Mouse (Mus musculus) heart, embryonic 10.5 days (tissue): ENCODE results near the gene Zdhhc14. TPM values are rescaled to one million over a fixed set of nuclear protein-coding genes. Genes with fewer than 3 reads are reported as not detected.
A peak's percentile ranks its signal among the peaks of the same experiment; 100 is the strongest.

Source experiments
- DNase-seq: peaks from one replicate; pipeline ENCODE4 v3.0.0-alpha.2; 2017; ENCODE audit warnings: low spot score
- H3K27ac ChIP-seq: fragments of 300-500 bp; sonication (generic); 2 replicates; pipeline ENCODE4 v1.5.1; 2016; ENCODE audit warnings: mild to moderate bottlenecking
- H3K27me3 ChIP-seq: fragments of 300-500 bp; sonication (generic); 2 replicates; pipeline ENCODE4 v1.6.1; 2016; ENCODE audit warnings: mild to moderate bottlenecking; ENCODE audit not compliant: poor library complexity, insufficient read depth, severe bottlenecking
- H3K36me3 ChIP-seq: fragments of 300-500 bp; sonication (generic); 2 replicates; pipeline ENCODE4 v1.6.1; 2016; ENCODE audit warnings: mild to moderate bottlenecking, moderate library complexity
- H3K4me1 ChIP-seq: fragments of 300-500 bp; sonication (generic); 2 replicates; pipeline ENCODE4 v1.6.1; 2016; ENCODE audit warnings: mild to moderate bottlenecking
- H3K4me3 ChIP-seq: fragments of 300-500 bp; sonication (generic); 2 replicates; pipeline ENCODE4 v1.5.1; 2016; ENCODE audit warnings: mild to moderate bottlenecking, moderate library complexity
- H3K9me3 ChIP-seq: fragments of 300-500 bp; sonication (generic); 2 replicates; pipeline ENCODE4 v1.6.1; 2016; ENCODE audit warnings: mild to moderate bottlenecking, moderate library complexity
- WGBS: fragments of 180-500 bp; shearing (Covaris S2); methylation state at CpG from one replicate; pipeline ENCODE4 v1.1.7; 2016; 5-methylcytosine and 5-hydroxymethylcytosine counted together
- polyA plus RNA-seq: library from polyadenylated mRNA; unstranded; fragments of >200 nt; fragmentation: Nextera tagmentation; extraction: Ambion mirVana; gene quantifications from 2 replicates; pipeline ENCODE4 v1.2.1, GENCODE M21; 2016

Gene Zdhhc14
- polyA plus RNA-seq, 1 experiment from 2014 or later: 1.6 TPM

DNA sequence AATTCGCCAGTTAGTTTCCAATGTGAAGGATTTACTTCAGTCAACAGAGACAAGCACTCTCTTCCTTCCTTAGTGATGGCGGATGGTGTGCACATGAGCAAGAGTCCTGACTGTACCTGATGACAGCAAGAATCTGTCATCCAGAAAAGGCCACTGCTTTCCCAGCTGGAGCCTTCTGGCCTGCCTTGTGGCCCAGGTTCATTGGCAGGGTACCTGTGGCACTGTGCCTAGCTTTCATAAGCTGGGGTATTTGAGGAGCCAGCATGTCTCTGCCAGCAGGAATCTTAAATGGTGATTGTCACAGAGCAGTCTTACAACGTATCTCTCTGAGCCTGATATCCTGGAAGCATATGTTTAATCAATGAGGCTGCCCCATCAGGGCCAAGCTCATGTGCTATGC lies 258.7 kb downstream of the Zdhhc14 start:
- WGBS: 78% methylated on average over 3 of the region's 3 CpGs

DNA sequence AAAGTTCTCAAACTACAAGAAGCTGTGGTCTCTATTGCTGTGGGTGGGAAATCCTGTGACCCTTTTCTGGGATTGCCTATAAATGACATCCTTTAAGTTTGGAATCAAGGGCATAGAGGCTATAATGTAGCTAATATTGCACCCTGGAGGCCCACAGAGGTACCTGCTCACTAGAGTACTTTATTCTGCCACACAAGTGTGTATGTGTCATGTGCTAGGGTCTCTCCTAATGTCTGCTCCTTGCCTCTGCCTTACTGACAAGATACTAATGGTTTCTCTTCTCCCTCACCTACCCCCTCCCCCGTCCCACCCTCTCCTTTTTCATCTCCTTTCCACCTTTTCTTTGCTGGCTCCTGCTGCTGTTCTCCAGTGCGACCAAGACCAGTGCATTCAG lies 260.0 kb downstream of the Zdhhc14 start:
- 37% methylated on average over 2 of the region's 2 CpGs for WGBS
- H3K4me1 ChIP-seq: peaks cover 5% of the 10 kb centered on the region
- no peak for DNase-seq
- peak overlapping the region; percentile 67; the same call in 1 of the 2 replicates for H3K27ac ChIP-seq
- H3K27me3 ChIP-seq: peaks cover 8% of the 10 kb centered on the region; the same call in 1 of the 2 replicates
- peak overlapping the region; percentile 64 for H3K4me3 ChIP-seq
- no peaks in the 10 kb centered on the region for H3K9me3 ChIP-seq
- H3K36me3 ChIP-seq: no peaks in the 10 kb centered on the region

More for the DNA sequence above, 258.7 kb downstream of the Zdhhc14 start:
- Histone ChIP-seq H3K4me3 (no peak overlapping the region), H3K36me3 (no peaks in the 10 kb centered on the region), H3K27me3 (peaks cover 8% of the 10 kb centered on the region; the same call in 1 of the 2 replicates), H3K9me3 (no peaks in the 10 kb centered on the region), H3K4me1 (peaks cover 5% of the 10 kb centered on the region), H3K27ac (no peak overlapping the region)
- DNase-seq: no peak

DNA sequence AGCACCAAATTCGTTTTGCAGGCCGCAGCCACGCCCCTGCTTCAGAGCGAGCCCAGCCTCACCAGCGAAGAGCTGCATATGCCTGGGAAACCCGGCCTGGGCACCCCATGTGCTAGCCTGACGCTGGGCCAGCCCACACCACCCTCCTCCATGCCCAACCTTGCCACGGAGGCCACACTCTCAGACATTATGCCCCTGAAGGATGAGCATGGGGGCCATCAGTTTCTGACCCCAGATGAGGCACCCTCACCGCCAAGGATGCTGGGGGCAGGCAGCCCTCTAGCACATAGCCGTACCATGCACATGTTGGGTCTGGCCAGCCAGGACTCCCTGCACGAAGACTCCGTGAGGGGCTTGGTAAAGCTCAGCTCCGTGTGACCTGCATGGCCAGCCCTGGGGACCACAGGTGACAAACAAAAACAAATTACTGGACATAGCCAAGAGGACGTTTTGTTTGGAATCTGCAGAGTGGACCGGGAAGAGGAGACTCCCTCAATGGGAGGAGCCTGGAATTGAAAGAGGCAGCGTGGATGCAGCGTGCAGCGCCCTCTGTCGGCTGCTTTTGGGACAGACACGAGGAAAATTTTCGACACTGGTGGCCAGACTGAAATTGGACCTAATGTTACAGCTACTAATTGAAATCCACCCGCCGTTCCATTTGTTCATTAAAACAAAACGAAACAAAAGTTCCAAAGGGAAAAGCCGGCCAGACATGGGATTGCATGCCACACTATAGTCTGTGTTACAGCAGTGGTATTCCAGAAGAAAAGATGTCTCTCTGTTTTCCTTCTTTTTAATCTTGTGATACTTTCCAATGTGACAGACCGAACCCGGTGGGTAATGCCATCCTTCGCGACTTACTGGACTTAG lies 260.6 kb downstream of the Zdhhc14 start:
- Histone ChIP-seq H3K27me3 (peaks cover 8% of the 10 kb centered on the region; the same call in 1 of the 2 replicates), H3K27ac (peak overlapping the region; percentile 67), H3K36me3 (no peaks in the 10 kb centered on the region), H3K9me3 (no peaks in the 10 kb centered on the region), H3K4me3 (peak overlapping the region; percentile 64), H3K4me1 (peaks cover 5% of the 10 kb centered on the region)
- 12% methylated on average over 29 of the region's 29 CpGs for WGBS
- peak; percentile 83 for DNase-seq

DNA sequence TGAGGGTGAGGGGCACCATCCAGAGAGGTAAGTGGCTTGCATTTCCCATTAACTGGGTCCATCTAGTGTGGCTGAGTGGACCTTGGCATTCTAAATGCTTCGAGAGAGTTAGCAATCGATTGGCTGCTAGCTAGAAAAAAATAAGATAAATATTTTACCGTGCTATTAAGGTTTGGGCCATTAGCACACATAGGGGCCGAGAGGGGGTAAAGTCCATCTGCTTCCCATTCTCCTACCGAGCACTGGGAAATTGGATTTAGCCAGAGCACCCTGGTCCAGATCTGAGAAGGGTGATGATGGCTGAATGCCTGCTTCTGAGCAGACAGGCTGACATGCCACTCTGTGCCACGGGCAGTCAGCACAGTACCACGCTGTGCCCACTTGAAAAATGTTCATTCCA lies 263.1 kb downstream of the Zdhhc14 start:
- DNase-seq: no peak
- peaks cover 5% of the 10 kb centered on the region for H3K4me1 ChIP-seq
- H3K27ac ChIP-seq: no peak overlapping the region
- peaks cover 7% of the 10 kb centered on the region; the same call in 1 of the 2 replicates for H3K27me3 ChIP-seq
- H3K9me3 ChIP-seq: no peaks in the 10 kb centered on the region
- H3K36me3 ChIP-seq: no peaks in the 10 kb centered on the region
- WGBS: 78% methylated on average over 7 of the region's 7 CpGs
- no peak overlapping the region for H3K4me3 ChIP-seq

DNA sequence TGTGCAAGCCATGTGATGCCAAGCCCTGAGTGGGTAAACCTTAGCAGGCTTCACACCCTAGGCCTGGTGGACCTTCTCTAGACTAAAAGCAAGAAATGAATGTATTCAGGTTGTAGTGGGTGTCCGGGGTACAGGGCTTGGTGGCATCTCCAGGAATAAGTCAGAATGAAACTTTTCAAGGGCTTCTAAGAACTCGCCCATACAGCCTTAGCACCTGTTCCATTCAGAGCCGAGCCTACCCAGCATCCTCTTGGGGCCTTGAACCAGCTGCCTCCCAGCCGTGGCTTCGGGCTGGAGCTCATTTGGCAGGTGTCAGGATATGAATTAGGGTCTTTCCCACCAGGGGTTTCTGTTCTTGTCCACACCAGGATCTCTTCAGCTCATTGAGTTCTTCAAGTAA lies 263.7 kb downstream of the Zdhhc14 start:
- H3K36me3 ChIP-seq: no peaks in the 10 kb centered on the region
- H3K27me3 ChIP-seq: peaks cover 3% of the 10 kb centered on the region; the same call in 1 of the 2 replicates
- peaks cover 5% of the 10 kb centered on the region for H3K4me1 ChIP-seq
- WGBS: 77% methylated on average over 5 of the region's 5 CpGs
- no peak overlapping the region for H3K4me3 ChIP-seq
- H3K27ac ChIP-seq: no peak overlapping the region
- no peaks in the 10 kb centered on the region for H3K9me3 ChIP-seq
- DNase-seq: no peak

DNA sequence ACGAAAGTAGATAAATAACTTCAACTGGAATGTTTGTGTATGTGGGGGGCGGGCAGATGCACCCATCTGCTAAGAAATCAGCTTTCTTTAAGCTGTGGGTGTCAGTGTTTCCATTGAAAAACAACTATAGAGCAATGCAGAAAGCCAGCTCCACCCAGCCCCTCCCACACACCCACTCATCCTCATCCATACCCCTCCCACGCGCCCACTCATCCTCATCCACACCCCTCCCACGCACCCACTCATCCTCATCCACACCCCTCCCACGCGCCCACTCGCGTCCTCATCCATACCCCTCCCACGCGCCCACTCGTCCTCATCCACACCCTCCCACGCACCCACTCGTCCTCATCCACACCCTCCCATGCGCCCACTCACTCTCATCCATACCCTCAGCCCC lies 264.5 kb downstream of the Zdhhc14 start:
- 0 out of 2 replicates have a peak, but pooled peaks cover 3% of the 10 kb centered on the region for H3K27me3 ChIP-seq
- no peak overlapping the region for H3K27ac ChIP-seq
- WGBS: 86% methylated on average over 15 of the region's 15 CpGs
- H3K4me3 ChIP-seq: no peak overlapping the region
- no peaks in the 10 kb centered on the region for H3K36me3 ChIP-seq
- DNase-seq: no peak
- H3K9me3 ChIP-seq: no peaks in the 10 kb centered on the region
- peaks cover 5% of the 10 kb centered on the region for H3K4me1 ChIP-seq

GRCm38 (mm10) chr17:5763768-5764167 lies 271.4 kb downstream of the Zdhhc14 start:
- Histone ChIP-seq H3K27me3 (no peaks in the 10 kb centered on the region), H3K4me3 (no peak overlapping the region), H3K36me3 (no peaks in the 10 kb centered on the region), H3K27ac (no peak overlapping the region), H3K4me1 (peaks cover 3% of the 10 kb centered on the region; the same call in 1 of the 2 replicates), H3K9me3 (no peaks in the 10 kb centered on the region)
- no peak for DNase-seq
- 90% methylated on average over 5 of the region's 5 CpGs for WGBS

GRCm38 (mm10) chr17:5764270-5764669 lies 271.9 kb downstream of the Zdhhc14 start:
- Histone ChIP-seq H3K27me3 (no peaks in the 10 kb centered on the region), H3K36me3 (no peaks in the 10 kb centered on the region), H3K27ac (no peak overlapping the region), H3K9me3 (no peaks in the 10 kb centered on the region), H3K4me1 (peaks cover 8% of the 10 kb centered on the region; the same call in 1 of the 2 replicates), H3K4me3 (no peak overlapping the region)
- 59% methylated on average over 5 of the region's 5 CpGs for WGBS
- DNase-seq: no peak

DNA sequence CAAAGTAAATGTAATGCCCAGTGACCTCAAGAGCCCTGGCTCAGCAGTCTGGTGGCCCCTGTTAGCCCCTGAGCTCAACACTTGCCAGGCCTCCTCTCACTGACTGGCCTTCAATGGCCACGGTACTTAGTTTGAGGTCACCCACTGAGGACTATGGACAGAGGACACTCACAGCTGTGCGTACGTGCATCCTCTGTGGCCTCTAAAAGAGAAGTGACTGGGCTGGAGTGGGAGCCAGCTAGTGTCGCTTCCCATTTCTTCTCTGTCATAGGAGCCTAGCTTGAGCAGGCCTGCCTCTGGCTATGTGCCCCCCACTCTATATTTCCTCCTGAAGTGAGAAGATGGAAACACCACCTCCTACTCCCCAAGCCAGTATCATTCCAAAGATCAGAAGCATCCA lies 273.4 kb downstream of the Zdhhc14 start:
- no peaks in the 10 kb centered on the region for H3K9me3 ChIP-seq
- DNase-seq: no peak
- no peaks in the 10 kb centered on the region for H3K36me3 ChIP-seq
- peaks cover 18% of the 10 kb centered on the region for H3K4me1 ChIP-seq
- WGBS: 81% methylated on average over 4 of the region's 4 CpGs
- no peaks in the 10 kb centered on the region for H3K27me3 ChIP-seq
- H3K27ac ChIP-seq: no peak overlapping the region
- H3K4me3 ChIP-seq: no peak overlapping the region

DNA sequence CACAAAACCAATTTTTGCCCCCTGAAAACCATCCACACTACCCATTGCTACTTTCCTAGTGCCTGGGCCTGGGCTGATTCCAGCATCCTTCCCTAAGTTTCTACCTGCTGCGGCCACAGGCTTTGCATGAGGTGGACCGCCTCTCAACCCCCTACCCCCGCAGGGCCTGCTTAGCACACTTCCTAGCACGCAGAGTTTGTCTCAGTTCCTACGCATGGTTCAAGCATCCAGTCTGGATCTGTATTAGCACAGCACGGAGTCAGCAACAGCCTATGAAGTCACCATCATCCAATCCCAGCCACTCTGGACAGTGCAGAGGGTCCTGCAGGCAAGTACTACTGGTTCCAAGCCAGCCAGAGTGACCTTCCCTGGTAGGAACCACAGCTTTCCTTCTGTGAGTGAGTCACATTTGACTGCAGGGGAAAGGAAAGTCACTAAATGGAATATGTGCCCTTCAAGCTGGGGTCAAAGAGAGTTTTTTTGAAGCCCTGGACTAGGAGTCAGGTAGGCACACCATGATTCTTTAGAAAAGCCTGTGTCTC lies 275.9 kb downstream of the Zdhhc14 start:
- no peak overlapping the region for H3K27ac ChIP-seq
- no peaks in the 10 kb centered on the region for H3K36me3 ChIP-seq
- H3K27me3 ChIP-seq: no peaks in the 10 kb centered on the region
- H3K4me3 ChIP-seq: no peak overlapping the region
- no peak for DNase-seq
- H3K9me3 ChIP-seq: no peaks in the 10 kb centered on the region
- 68% methylated on average over 6 of the region's 6 CpGs for WGBS
- peaks cover 24% of the 10 kb centered on the region for H3K4me1 ChIP-seq

- Histone ChIP-seq H3K9me3 (no peaks in the 10 kb centered on the region), H3K27ac (peak overlapping the region; percentile 89), H3K4me3 (no peak overlapping the region), H3K27me3 (no peaks in the 10 kb centered on the region), H3K36me3 (no peaks in the 10 kb centered on the region), H3K4me1 (peaks cover 24% of the 10 kb centered on the region)
- WGBS: 79% methylated on average over 9 of the region's 9 CpGs
- DNase-seq: no peak
Measured at GRCm38 (mm10) chr17:5768810-5769520, 276.6 kb downstream of the Zdhhc14 start.

- 56% methylated on average over 7 of the region's 7 CpGs for whole genome bisulfite sequencing
- no peaks in the 10 kb centered on the region for H3K27me3 ChIP-seq
- no peak for DNase-seq
- peak overlapping the region; percentile 57 for H3K4me3 ChIP-seq
- peak overlapping the region; percentile 89 for H3K27ac ChIP-seq
- peaks cover 24% of the 10 kb centered on the region for H3K4me1 ChIP-seq
- H3K9me3 ChIP-seq: peaks cover 3% of the 10 kb centered on the region; the same call in 1 of the 2 replicates
- H3K36me3 ChIP-seq: no peaks in the 10 kb centered on the region
Measured at GRCm38 (mm10) chr17:5769776-5770175, 277.4 kb downstream of the Zdhhc14 start.
